Mouse (Mus musculus) G1E (cell line): Measurements from ENCODE around the gene Fkrp.

Experiments
- CTCF ChIP-seq: IDR thresholded peaks from 2 replicates; pipeline ENCODE4 v1.5.1; 2012; ENCODE audit warnings: low read depth, low read length, inconsistent platforms, mixed read lengths
- GATA1 ChIP-seq: IDR thresholded peaks from 2 replicates; pipeline ENCODE4 v1.6.1; 2012; ENCODE audit warnings: borderline replicate concordance, low read length, inconsistent platforms, mixed read lengths
- GATA2 ChIP-seq: IDR thresholded peaks from 2 replicates; pipeline ENCODE4 v1.6.1; 2012; ENCODE audit warnings: low read depth, low read length, inconsistent platforms, borderline replicate concordance
- POLR2AphosphoS5 ChIP-seq: IDR thresholded peaks from 2 replicates; pipeline ENCODE4 v1.6.1; 2012; ENCODE audit warnings: low read depth, low read length, inconsistent platforms; ENCODE audit not compliant: insufficient replicate concordance
- TAL1 ChIP-seq: conservative IDR thresholded peaks from 2 replicates; pipeline ENCODE4 v1.6.1; 2012; ENCODE audit warnings: low read depth, low read length, inconsistent platforms, mixed read lengths

GRCm38 (mm10) chr7:16763463-16764218 is 52.9 kb downstream of the Fkrp start:
- TF ChIP-seq CTCF: no peak
- TF ChIP-seq GATA1: no peak
- no peak for TF ChIP-seq TAL1
- TF ChIP-seq POLR2AphosphoS5: no peak
- TF ChIP-seq GATA2: no peak
